Mouse (Mus musculus) central nervous system, embryonic 18 days (tissue): Measurements from ENCODE around the gene Reep1. TPM values are rescaled to one million over a fixed set of nuclear protein-coding genes. Genes with fewer than 3 reads are reported as not detected.

ENCODE experiments used
- polyA plus RNA-seq: library from polyadenylated mRNA; depleted of rRNA; stranded (reverse); fragments of >200 nt; gene quantifications from 2 replicates; pipeline ENCODE4 v1.2.3, GENCODE M21; 2012; rRNA removed

Gene Reep1
- polyA plus RNA-seq, result 247 and 248 TPM in 2 replicates

DNA sequence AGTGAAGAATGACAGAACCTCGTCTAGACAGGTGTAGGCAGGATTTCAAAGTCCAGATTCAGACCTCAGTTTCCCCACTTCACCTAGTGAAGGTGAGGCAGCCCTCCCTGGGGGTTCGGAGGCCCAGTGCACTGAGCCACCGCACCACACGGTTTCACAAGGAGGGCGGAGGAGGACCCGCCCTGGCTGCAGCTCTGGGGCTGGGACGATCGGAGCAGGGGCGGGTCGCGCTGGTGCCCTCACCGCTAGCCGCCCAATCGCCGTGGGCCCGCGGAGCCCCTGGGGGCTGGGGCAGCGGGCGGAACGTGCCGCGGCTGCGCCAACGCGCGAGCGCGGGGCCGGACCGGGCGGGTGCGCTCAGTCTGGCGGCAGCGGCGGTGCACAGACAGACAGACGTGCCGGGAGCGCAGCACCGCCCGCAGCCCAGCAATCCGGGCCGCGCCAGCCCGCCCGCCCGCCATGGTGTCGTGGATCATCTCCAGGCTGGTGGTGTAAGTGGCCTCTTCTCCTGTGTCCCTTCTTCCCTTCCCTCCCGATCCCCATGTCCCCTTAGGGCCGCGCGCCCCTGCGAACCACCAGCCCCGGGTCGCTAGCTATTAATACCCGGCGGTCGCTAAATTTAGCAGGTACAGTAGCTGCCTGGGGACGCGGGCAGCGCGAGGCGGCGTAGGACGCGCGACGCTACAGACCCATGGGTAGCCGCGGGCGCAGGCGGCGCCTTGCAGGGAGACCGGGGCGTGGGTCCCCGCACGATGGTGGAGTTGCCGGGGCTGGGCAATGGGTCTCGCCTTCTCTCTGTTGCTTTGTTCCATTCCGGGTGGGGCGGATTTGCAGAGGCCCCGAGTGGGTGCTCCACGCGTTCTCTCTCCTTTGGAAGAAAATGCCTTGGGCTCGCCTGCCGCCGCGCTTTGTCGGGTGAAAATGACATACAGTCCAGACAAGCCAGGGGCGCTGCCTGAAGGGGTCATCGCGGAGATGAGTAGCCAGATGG lies at the start of gene Reep1:
TSS of gene Reep1 (plus strand) at position 51 of the 991 bp plus-strand sequence.

DNA sequence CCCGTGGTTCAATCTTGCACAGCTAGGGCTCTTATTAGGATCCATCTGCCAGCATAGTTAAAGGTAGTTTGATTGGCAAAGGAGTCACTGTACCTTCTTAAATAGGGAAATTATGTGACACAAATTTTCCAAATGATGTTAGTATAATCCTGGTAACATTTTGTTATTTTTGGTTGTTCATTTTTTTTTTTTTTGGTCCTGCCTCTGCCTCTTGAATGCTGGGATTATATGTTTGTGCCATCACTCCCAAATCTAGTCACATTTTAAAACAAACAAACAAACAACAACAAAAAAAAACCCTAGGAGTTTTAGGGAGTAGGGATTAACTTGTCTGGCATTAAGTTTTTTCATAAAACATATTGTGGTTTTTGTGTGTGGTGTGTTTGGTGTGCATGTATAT lies 119.5 kb downstream of the Reep1 start, which contains the start of gene Mrpl35:
TSS of gene Mrpl35 (minus strand) at position 101 of the 400 bp plus-strand sequence.

GRCm38 (mm10) chr6:71830690-71831580 lies 123.6 kb downstream of the Reep1 start, which contains the start of gene Immt:
Immt (plus strand) TSS chr6:71831331.

Other genes starting within 250 kb of the Reep1 start
- 26.3 and 26.7 TPM in 2 replicates for gene Rnf103, start 213.7 kb upstream of the Reep1 start, polyA plus RNA-seq
- 68.0 and 68.4 TPM in 2 replicates for gene Chmp3, start 163.8 kb upstream of the Reep1 start, polyA plus RNA-seq
- 43.8 and 46.9 TPM in 2 replicates for gene Kdm3a, start 74.6 kb upstream of the Reep1 start, polyA plus RNA-seq
- gene Mrpl35, start 119.4 kb downstream of the Reep1 start, polyA plus RNA-seq, result 14.9 and 16.7 TPM in 2 replicates
- 68.9 and 74.1 TPM in 2 replicates for gene Immt, start 123.8 kb downstream of the Reep1 start, polyA plus RNA-seq
- gene Ptcd3, start 201.2 kb downstream of the Reep1 start, polyA plus RNA-seq, result 54.6 and 54.7 TPM in 2 replicates
- gene Polr1a, start 201.5 kb downstream of the Reep1 start, polyA plus RNA-seq, result 16.5 and 16.8 TPM in 2 replicates